Mouse (Mus musculus) induced T-regulatory cell, adult 2 months (primary cell): ENCODE results near the gene Rack1.
"Not testable (repeated sequence)": the region's sequence is repeated elsewhere in the genome, so short reads cannot be mapped to it uniquely, and the experiment has no call there.

Source experiments
- DNase-seq: peaks from one replicate; pipeline ENCODE4 v3.0.0-alpha.2; 2012; ENCODE audit warnings: low read depth

Rack1 gene

GRCm38 (mm10) chr11:48819614-48820307 is 19.6 kb downstream of the Rack1 start:
- no peak for DNase-seq

DNA sequence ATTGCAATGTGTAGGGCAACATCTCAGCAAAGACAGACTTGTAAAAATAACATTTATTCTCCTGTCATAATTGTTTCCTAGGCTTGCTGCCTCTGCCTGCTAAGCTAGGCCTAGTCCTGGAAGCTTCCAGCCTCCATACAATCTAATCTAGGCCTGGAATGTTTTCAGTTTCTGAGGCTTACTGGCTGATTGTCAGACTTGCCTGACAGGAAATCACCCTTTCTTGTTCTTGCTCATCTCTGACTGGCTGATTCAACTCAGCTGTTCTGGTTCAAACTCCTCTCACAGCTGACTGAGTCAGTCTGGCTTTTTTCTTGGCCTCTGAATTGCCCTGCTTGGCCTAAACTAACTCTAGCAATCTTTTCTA is 20.2 kb downstream of the Rack1 start:
- peak; percentile 64 for DNase-seq

GRCm38 (mm10) chr11:48821299-48821698 is 21.2 kb downstream of the Rack1 start:
- DNase-seq: not testable (repeated sequence)

DNA sequence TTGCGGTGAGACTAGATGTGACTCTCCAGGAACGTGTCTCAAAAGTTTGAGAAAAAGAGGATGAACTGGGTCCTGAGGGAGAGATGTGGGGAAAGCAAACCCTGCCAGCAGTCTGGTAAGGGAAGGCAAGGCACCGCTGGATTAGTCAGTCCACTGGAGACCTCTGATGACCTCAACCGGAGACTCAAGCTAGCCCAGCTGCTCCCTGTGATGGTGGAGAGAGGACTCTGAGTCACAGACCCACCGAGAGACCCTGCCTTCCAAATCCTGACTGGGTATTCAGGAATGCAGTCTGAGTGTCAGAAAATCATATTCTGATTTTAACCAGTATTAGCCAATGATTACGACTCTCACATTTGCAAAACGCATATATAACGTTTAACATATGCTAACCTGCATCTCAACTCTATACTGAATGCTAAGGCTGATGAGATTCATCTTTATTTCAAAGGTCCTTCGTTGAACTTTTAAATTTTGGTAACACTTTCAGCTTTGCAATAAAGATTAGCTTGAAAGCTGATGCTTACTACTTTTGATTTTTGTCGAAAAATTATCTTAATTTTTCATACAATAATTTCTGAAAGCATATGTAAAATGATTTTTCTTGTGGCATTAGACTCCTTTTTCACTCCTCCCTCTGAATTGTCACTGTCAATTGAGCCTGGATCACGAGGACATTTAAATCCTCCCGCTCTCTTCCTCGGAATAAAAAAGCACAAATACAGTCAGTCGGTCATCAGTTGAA is 22.8 kb downstream of the Rack1 start:
- DNase-seq: no peak

GRCm38 (mm10) chr11:48823536-48823972 is 23.4 kb downstream of the Rack1 start:
- DNase-seq: peak; percentile 94

DNA sequence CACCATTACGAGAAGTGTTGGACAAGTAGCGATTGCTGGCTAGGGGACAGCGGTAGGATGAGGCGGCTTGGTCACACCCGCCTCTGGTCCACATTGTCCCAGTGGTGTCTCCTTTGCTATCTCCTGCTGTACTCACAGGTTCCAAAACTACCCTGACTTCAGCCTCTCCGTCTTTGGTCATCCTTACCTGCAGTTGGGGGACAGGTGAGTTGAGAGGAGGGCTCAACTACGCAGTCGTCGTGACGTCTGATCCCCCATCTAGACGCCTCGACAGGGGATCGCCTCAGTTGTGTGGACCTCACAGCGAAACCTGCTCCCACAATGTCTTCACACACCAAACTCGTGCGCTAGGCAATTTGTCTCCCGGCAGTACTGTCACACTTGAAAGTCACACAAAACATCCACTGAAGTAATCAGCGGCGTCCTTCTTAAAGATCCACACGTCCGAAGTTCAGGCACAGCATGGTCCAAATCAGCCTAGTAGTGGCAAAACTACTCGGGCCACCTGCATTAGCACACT is 24.2 kb downstream of the Rack1 start:
- DNase-seq: peak; percentile 50

- DNase-seq: not testable (repeated sequence)
These were observed 26.0 kb downstream of the Rack1 start, which contains the start of the genes Trim7 and Gm12184 for GRCm38 (mm10) chr11:48825979-48826751. Gene Trim7, plus strand, starts transcription at chr11:48826140. Gene Gm12184, minus strand, starts transcription at chr11:48826655.

- DNase-seq: peak; percentile 56
These were observed 26.6 kb downstream of the Rack1 start for GRCm38 (mm10) chr11:48826752-48827096.

- DNase-seq: no peak
These were observed 27.8 kb downstream of the Rack1 start for GRCm38 (mm10) chr11:48827926-48828325.

- DNase-seq: no peak
These were observed 30.1 kb downstream of the Rack1 start for GRCm38 (mm10) chr11:48830279-48830678.

DNA sequence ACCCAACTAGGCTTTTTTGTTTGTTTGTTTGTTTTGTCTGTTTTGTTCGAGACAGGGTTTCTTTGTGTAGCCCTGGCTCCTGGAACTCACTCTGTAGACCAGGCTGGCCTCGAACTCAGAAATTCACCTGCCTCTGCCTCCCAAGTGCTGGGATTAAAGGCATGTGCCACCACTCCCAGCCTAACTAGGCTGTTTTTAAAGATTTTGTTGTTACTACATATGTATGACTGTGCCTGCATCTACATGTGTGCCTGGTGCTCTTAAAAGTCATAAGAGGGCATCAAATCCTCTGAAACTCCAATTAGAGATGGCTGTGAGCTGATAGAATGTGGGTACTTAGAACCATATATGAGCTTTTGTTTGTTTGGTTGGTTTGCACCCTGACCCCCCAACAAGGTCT is 31.1 kb downstream of the Rack1 start:
- no peak for DNase-seq

GRCm38 (mm10) chr11:48833078-48833730 is 33.1 kb downstream of the Rack1 start:
- DNase-seq: peak; percentile 34

- DNase-seq: peak; percentile 96
These were observed 33.9 kb downstream of the Rack1 start for GRCm38 (mm10) chr11:48833731-48834639.

DNA sequence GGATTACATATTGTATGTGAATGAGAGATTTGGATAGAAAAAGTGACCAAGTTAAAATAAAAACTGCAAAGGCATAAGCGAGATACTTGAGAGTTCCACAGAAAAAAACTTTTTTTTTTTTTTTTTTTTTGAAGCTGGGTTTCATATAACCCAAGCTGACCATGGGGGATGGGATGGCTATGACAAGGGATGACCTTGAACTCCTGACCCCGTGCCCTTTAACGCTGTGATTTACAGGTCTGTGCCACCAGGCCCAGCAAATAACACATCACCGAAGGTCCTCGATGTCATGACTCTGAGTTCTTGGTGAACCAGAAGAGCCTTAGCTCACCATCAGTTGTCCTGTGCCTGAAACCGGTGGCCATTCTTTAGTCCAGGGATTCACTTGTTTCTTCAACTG is 35.8 kb downstream of the Rack1 start:
- no peak for DNase-seq

- no peak for DNase-seq
These were observed 36.8 kb downstream of the Rack1 start for GRCm38 (mm10) chr11:48836990-48837309.

DNA sequence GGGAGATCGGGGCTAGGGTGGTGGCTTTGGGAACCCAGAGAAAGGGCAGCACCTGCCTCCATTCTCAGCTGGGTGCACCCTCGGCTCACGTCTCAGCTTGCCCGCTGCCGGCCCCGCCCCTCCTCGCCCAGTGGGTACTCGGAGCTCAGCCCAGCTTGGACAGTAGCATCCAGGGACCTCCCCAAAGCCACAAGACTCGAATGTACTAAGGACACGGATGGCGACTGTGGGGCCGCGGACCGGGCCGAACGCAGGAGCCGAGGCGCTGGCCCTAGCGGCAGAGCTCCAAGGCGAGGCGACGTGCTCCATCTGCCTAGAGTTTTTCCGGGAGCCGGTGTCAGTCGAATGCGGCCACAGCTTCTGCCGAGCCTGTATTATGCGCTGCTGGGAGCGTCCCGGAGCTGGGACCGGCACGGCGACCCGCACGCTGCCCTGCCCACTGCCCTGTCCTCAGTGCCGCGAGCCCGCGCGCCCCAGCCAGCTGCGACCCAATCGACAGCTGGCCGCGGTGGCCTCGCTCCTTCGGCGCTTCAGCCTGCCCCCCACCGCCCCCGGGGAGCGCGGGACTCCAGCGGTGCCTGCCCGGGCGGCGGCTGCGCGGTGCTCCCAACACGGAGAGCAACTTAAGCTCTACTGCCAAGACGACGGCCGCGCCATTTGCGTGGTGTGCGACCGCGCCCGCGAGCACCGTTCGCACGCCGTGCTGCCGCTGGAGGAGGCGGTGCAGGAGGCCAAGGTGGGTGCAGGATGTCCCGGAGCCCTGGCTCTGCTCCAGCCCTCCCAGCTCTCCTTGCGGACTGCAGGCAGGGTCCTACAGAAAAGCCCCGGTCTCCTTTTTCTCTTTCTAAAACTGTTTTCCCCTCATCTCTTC is 37.4 kb downstream of the Rack1 start:
- DNase-seq: peak; percentile 72

DNA sequence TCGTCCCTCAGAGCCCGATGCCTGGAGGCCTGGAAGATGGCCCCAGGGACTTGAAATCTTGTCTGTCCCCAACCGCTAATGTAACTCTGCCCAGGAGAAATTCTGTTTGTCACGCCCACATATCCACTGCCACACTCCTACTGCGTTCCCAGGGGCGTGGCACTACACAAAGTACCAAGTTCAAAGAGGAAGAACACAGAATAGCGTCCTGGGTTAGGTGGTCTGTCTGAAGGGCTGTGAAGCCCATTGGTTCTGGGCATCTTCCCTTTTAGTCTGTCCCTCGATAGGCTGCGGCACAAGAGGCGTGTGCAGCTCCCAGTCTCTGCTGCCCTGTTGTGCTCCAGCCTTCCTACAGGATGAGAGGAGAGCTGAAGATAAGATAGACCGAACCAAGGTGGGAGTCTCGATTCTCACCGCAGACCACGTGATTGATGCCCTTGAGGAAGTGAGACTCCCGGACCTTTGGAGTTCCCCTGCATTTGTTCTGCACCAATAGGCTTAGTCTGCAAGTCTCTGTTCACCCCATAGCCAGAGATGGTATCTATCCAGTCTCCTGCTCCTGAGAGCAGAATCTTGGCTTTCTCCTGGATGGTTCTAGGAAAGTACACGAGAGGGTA is 38.2 kb downstream of the Rack1 start:
- peak; percentile 75 for DNase-seq

DNA sequence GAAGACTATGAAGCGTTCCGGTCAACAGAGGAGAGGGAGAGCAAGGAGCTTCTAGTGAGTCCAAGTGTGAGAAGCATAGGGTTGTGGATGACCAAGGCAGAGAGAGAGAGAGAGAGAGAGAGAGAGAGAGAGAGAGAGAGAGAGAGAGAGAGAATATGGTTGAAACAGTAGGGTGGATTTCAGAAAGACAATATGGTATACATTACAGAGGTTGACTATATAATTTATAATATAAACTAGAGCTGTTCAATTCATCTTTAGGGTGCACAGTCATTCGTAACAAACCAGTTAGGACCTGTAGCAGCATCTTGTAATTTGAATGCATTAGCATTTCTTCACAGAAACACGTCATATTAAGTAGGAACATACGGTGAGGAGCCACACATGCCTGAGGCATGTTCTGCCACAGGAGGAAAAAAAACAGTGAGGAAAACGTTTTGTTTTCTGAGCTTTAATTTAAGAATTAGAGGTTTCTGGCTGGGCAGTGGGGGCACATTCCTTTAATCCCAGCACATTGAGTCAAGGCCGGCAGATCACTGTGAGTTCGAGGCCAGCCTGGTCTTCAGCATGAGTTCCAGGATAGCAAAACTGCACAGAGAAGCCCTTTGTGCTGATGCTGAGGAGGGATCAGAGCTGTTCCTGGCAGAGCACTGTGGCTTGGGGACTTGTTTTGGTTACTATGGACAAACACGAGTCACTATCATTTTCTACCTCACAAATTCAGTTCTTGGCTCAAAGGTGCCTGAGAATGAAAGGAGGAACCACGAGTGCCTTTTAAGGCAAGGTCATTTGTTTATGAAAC is 38.9 kb downstream of the Rack1 start:
- DNase-seq: no peak

- DNase-seq: no peak
These were observed 40.7 kb downstream of the Rack1 start for GRCm38 (mm10) chr11:48840805-48841204.
